Mouse (Mus musculus) cortical plate, adult 2 months (tissue): ENCODE results near the gene Grid2. TPM values are rescaled to one million over a fixed set of nuclear protein-coding genes. Genes with fewer than 3 reads are reported as not detected.

Experiments used
- H3K27ac ChIP-seq: fragments of 200-500 bp; 2 replicates; pipeline ENCODE4 v1.5.1; 2012; ENCODE audit warnings: low read length, control low read depth, inconsistent platforms; ENCODE audit not compliant: insufficient read depth
- H3K4me1 ChIP-seq: fragments of 200-500 bp; 2 replicates; pipeline ENCODE4 v1.6.1; 2011; ENCODE audit warnings: low read length; ENCODE audit not compliant: control insufficient read depth, insufficient read depth
- H3K4me3 ChIP-seq: fragments of 200-500 bp; 2 replicates; pipeline ENCODE4 v1.5.1; 2011; ENCODE audit warnings: mild to moderate bottlenecking, low read length, control low read depth; ENCODE audit not compliant: insufficient read depth
- CTCF ChIP-seq: fragments of 200-500 bp; IDR thresholded peaks from 2 replicates; pipeline ENCODE4 v1.5.1; 2011; ENCODE audit warnings: mild to moderate bottlenecking, control low read depth, low read length; ENCODE audit not compliant: insufficient read depth; ENCODE audit errors: extremely low read depth
- POLR2A ChIP-seq: fragments of 200-500 bp; IDR thresholded peaks from 2 replicates; pipeline ENCODE4 v1.6.1; 2011; ENCODE audit warnings: mild to moderate bottlenecking, low read length, control low read depth; ENCODE audit not compliant: insufficient read depth; ENCODE audit errors: extremely low read depth
- polyA plus RNA-seq: library from polyadenylated mRNA; depleted of rRNA; stranded (reverse); fragments of >200 nt; gene quantifications from 2 replicates; pipeline ENCODE4 v1.2.3, GENCODE M21; 2012

Gene Grid2
- polyA plus RNA-seq, 1 experiment: 9.0 TPM

GRCm38 (mm10) chr6:64114594-64114993 lies 858.9 kb downstream of the Grid2 start:
- H3K27ac ChIP-seq: no peak overlapping the region
- no peak overlapping the region for H3K4me3 ChIP-seq
- H3K4me1 ChIP-seq: no peaks in the 10 kb centered on the region
- TF ChIP-seq POLR2A: no peak
- no peak for TF ChIP-seq CTCF

- TF ChIP-seq CTCF: no peak
- no peak for TF ChIP-seq POLR2A
- Histone ChIP-seq H3K4me1 (no peaks in the 10 kb centered on the region), H3K4me3 (no peak overlapping the region), H3K27ac (no peak overlapping the region)
These were observed 880.6 kb downstream of the Grid2 start for GRCm38 (mm10) chr6:64136275-64136674.

GRCm38 (mm10) chr6:64148613-64149012 lies 892.9 kb downstream of the Grid2 start:
- TF ChIP-seq CTCF (no peak), POLR2A (no peak)
- Histone ChIP-seq H3K4me1 (no peaks in the 10 kb centered on the region), H3K27ac (no peak overlapping the region), H3K4me3 (no peak overlapping the region)

GRCm38 (mm10) chr6:64174995-64175612 lies 919.4 kb downstream of the Grid2 start:
- TF ChIP-seq POLR2A (no peak), CTCF (no peak)
- H3K27ac ChIP-seq: no peak overlapping the region
- no peak overlapping the region for H3K4me3 ChIP-seq
- no peaks in the 10 kb centered on the region for H3K4me1 ChIP-seq

- H3K27ac ChIP-seq: no peak overlapping the region
- H3K4me1 ChIP-seq: no peaks in the 10 kb centered on the region
- no peak overlapping the region for H3K4me3 ChIP-seq
- TF ChIP-seq CTCF (no peak), POLR2A (no peak)
These were observed 938.0 kb downstream of the Grid2 start for GRCm38 (mm10) chr6:64193646-64194045.

GRCm38 (mm10) chr6:64202396-64203122 lies 946.9 kb downstream of the Grid2 start:
- Histone ChIP-seq H3K27ac (no peak overlapping the region), H3K4me3 (no peak overlapping the region), H3K4me1 (peaks cover 3% of the 10 kb centered on the region; the same call in 1 of the 2 replicates)
- no peak for TF ChIP-seq CTCF
- no peak for TF ChIP-seq POLR2A

- Histone ChIP-seq H3K4me3 (no peak overlapping the region), H3K27ac (no peak overlapping the region), H3K4me1 (no peaks in the 10 kb centered on the region)
- TF ChIP-seq POLR2A (no peak), CTCF (no peak)
These were observed 980.7 kb downstream of the Grid2 start for GRCm38 (mm10) chr6:64236351-64236750.

- H3K4me3 ChIP-seq: no peak overlapping the region
- TF ChIP-seq CTCF (no peak), POLR2A (no peak)
- H3K27ac ChIP-seq: no peak overlapping the region
- no peaks in the 10 kb centered on the region for H3K4me1 ChIP-seq
These were observed 984.9 kb downstream of the Grid2 start for GRCm38 (mm10) chr6:64240526-64240925.

- no peaks in the 10 kb centered on the region for H3K4me1 ChIP-seq
- no peak overlapping the region for H3K4me3 ChIP-seq
- no peak for TF ChIP-seq CTCF
- no peak for TF ChIP-seq POLR2A
- H3K27ac ChIP-seq: no peak overlapping the region
These were observed 990.3 kb downstream of the Grid2 start for GRCm38 (mm10) chr6:64245951-64246350.

- TF ChIP-seq CTCF (no peak), POLR2A (no peak)
- no peaks in the 10 kb centered on the region for H3K4me1 ChIP-seq
- H3K4me3 ChIP-seq: no peak overlapping the region
- no peak overlapping the region for H3K27ac ChIP-seq
These were observed 995.4 kb downstream of the Grid2 start for GRCm38 (mm10) chr6:64251041-64251440.
